Mouse (Mus musculus): ENCODE measurements around the gene Scly. TPM values are rescaled to one million over a fixed set of nuclear protein-coding genes. Genes with fewer than 3 reads are reported as not detected.

The Scly gene
- polyA plus RNA-seq, 1 experiment from 2014 or later: 14.2 TPM

DNA sequence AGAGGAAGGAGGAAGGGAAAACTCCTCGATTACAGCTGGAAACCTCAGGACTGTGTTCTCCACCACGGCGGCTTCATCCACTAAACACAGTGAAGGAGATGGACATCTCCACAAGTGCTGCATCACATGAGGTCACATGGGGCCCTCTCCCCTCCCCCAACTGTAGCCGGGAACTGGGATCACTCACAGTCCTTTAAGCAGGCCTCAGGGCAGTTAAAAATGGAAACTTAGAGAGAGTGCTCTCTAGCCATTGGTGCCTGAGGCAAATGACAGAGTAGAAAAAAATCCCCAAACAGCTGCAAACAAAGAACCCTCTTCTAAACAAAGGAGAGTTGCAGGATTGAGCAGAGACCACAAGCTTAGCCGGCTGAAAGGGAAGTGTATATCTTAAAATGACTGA, 15.1 kb downstream of the Scly start:
- ATAC-seq (ENCODE audit: insufficient read depth, low FRiP score, low TSS enrichment) (no peak), DNase-seq (ENCODE audit: low spot score) (no peak)
- H3K27me3 ChIP-seq (ENCODE audit: control insufficient read depth, insufficient read depth, low read length): no peaks in the 10 kb centered on the region
- no peaks in the 10 kb centered on the region for H3K9me3 ChIP-seq (ENCODE audit: control insufficient read depth, low read length)
- peaks cover 4% of the 10 kb centered on the region for H3K36me3 ChIP-seq (ENCODE audit: control insufficient read depth, insufficient read depth, low read length)
- H3K4me3 ChIP-seq (ENCODE audit: low read depth, low read length): no peak overlapping the region
- no peak overlapping the region for H3K9ac ChIP-seq (ENCODE audit: low read length)
- whole genome bisulfite sequencing: 60% methylated on average over 5 of the region's 5 CpGs
- H3K27ac ChIP-seq (ENCODE audit: low read depth, low read length): 0 out of 2 replicates have a peak overlapping the region, but pooled peaks have one; percentile 34
- no peak overlapping the region for H3K4me2 ChIP-seq (ENCODE audit: low read depth)
- no peaks in the 10 kb centered on the region for H3K4me1 ChIP-seq (ENCODE audit: control insufficient read depth, insufficient read depth, low read length)

DNA sequence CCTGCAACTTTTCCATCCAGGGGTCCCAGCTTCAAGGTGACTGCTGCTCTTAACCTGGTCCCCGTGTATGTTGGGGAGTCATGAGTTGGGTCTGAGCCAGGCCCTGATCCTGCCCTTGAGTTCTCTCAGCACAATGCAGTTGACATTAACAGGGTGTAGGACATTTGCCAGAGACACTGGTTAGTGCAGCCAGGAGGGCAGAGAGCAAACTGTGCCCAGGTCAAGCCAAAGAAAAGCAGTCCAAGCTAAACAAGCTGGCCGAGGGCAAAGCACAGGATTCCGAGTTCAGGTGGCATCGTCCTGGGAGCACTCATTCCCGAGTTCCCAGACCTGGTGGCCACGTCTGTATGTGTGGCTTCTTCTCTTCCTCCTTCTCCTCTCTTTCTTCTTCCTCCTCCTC, 19.5 kb downstream of the Scly start:
- ATAC-seq (ENCODE audit: insufficient read depth, low FRiP score, low TSS enrichment) (no peak), DNase-seq (ENCODE audit: low spot score) (no peak)
- H3K4me2 ChIP-seq (ENCODE audit: low read depth): no peak overlapping the region
- no peaks in the 10 kb centered on the region for H3K36me3 ChIP-seq (ENCODE audit: control insufficient read depth, insufficient read depth, low read length)
- H3K9ac ChIP-seq (ENCODE audit: low read length): no peak overlapping the region
- 86% methylated on average over 6 of the region's 6 CpGs for WGBS
- no peak overlapping the region for H3K4me3 ChIP-seq (ENCODE audit: low read depth, low read length)
- no peaks in the 10 kb centered on the region for H3K4me1 ChIP-seq (ENCODE audit: control insufficient read depth, insufficient read depth, low read length)
- H3K27me3 ChIP-seq (ENCODE audit: control insufficient read depth, insufficient read depth, low read length): no peaks in the 10 kb centered on the region
- H3K9me3 ChIP-seq (ENCODE audit: control insufficient read depth, low read length): no peaks in the 10 kb centered on the region
- H3K27ac ChIP-seq (ENCODE audit: low read depth, low read length): no peak overlapping the region

GRCm38 (mm10) chr1:91321760-91322438, 23.8 kb downstream of the Scly start, which contains the start of gene Espnl:
Gene Espnl (plus strand): TSS chr1:91322075.
- Histone ChIP-seq H3K36me3 (ENCODE audit: control insufficient read depth, insufficient read depth, low read length) (no peaks in the 10 kb centered on the region), H3K9me3 (ENCODE audit: control insufficient read depth, low read length) (no peaks in the 10 kb centered on the region), H3K4me3 (ENCODE audit: low read depth, low read length) (no peak within 1 kb of the TSS), H3K27me3 (ENCODE audit: control insufficient read depth, insufficient read depth, low read length) (no peaks in the 10 kb centered on the region), H3K4me2 (ENCODE audit: low read depth) (no peak within 1 kb of the TSS), H3K4me1 (ENCODE audit: control insufficient read depth, insufficient read depth, low read length) (no peaks in the 10 kb centered on the region), H3K27ac (ENCODE audit: low read depth, low read length) (no peak within 1 kb of the TSS), H3K9ac (ENCODE audit: low read length) (no peak within 1 kb of the TSS)
- WGBS: 84% methylated on average over 19 of the region's 19 CpGs
- ATAC-seq (ENCODE audit: insufficient read depth, low FRiP score, low TSS enrichment) (no peak), DNase-seq (ENCODE audit: low spot score) (no peak)

DNA sequence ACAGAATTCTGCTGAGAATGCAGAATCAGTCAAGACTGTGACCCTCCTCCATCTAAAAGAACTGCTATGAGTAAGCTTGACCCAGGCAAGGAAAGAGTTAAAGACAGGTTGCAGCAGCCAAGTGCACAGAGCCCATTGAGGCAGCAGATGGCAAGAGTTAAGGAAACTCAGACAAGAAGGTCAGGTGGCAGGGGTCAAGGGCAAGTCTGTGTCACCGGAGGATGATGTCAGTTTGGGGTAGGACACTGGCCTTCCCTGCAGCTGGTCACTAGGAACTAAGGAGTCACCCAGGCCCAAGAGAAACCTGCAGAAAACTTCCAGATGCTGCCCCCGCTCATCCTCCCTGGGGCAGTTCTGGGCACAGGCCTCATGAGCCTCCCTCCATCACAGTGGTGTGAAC, 26.5 kb downstream of the Scly start:
- Histone ChIP-seq H3K27ac (ENCODE audit: low read depth, low read length) (no peak overlapping the region), H3K4me1 (ENCODE audit: control insufficient read depth, insufficient read depth, low read length) (no peaks in the 10 kb centered on the region), H3K36me3 (ENCODE audit: control insufficient read depth, insufficient read depth, low read length) (no peaks in the 10 kb centered on the region), H3K4me2 (ENCODE audit: low read depth) (no peak overlapping the region), H3K9ac (ENCODE audit: low read length) (no peak overlapping the region), H3K9me3 (ENCODE audit: control insufficient read depth, low read length) (no peaks in the 10 kb centered on the region), H3K27me3 (ENCODE audit: control insufficient read depth, insufficient read depth, low read length) (no peaks in the 10 kb centered on the region), H3K4me3 (ENCODE audit: low read depth, low read length) (no peak overlapping the region)
- ATAC-seq (ENCODE audit: insufficient read depth, low FRiP score, low TSS enrichment) (no peak), DNase-seq (ENCODE audit: low spot score) (no peak)
- WGBS: 80% methylated on average over 2 of the region's 2 CpGs

- ATAC-seq (ENCODE audit: insufficient read depth, low FRiP score, low TSS enrichment): no peak
- no peaks in the 10 kb centered on the region for H3K27me3 ChIP-seq (ENCODE audit: control insufficient read depth, insufficient read depth, low read length)
- H3K36me3 ChIP-seq (ENCODE audit: control insufficient read depth, insufficient read depth, low read length): no peaks in the 10 kb centered on the region
- no peak for DNase-seq (ENCODE audit: low spot score)
- H3K9me3 ChIP-seq (ENCODE audit: control insufficient read depth, low read length): no peaks in the 10 kb centered on the region
- no peak overlapping the region for H3K9ac ChIP-seq (ENCODE audit: low read length)
- 88% methylated on average over 4 of the region's 4 CpGs for whole genome bisulfite sequencing
- no peak overlapping the region for H3K27ac ChIP-seq (ENCODE audit: low read depth, low read length)
- no peak overlapping the region for H3K4me2 ChIP-seq (ENCODE audit: low read depth)
- no peaks in the 10 kb centered on the region for H3K4me1 ChIP-seq (ENCODE audit: control insufficient read depth, insufficient read depth, low read length)
- no peak overlapping the region for H3K4me3 ChIP-seq (ENCODE audit: low read depth, low read length)
These were observed 27.4 kb downstream of the Scly start for GRCm38 (mm10) chr1:91325488-91326042.

GRCm38 (mm10) chr1:91332102-91332501, 34.0 kb downstream of the Scly start:
- H3K36me3 ChIP-seq (ENCODE audit: control insufficient read depth, insufficient read depth, low read length): no peaks in the 10 kb centered on the region
- no peaks in the 10 kb centered on the region for H3K27me3 ChIP-seq (ENCODE audit: control insufficient read depth, insufficient read depth, low read length)
- WGBS: 54% methylated on average over 4 of the region's 4 CpGs
- H3K4me3 ChIP-seq (ENCODE audit: low read depth, low read length): no peak overlapping the region
- H3K27ac ChIP-seq (ENCODE audit: low read depth, low read length): no peak overlapping the region
- no peak overlapping the region for H3K9ac ChIP-seq (ENCODE audit: low read length)
- H3K9me3 ChIP-seq (ENCODE audit: control insufficient read depth, low read length): no peaks in the 10 kb centered on the region
- H3K4me1 ChIP-seq (ENCODE audit: control insufficient read depth, insufficient read depth, low read length): no peaks in the 10 kb centered on the region
- ATAC-seq (ENCODE audit: insufficient read depth, low FRiP score, low TSS enrichment) (no peak), DNase-seq (ENCODE audit: low spot score) (no peak)
- no peak overlapping the region for H3K4me2 ChIP-seq (ENCODE audit: low read depth)

DNA sequence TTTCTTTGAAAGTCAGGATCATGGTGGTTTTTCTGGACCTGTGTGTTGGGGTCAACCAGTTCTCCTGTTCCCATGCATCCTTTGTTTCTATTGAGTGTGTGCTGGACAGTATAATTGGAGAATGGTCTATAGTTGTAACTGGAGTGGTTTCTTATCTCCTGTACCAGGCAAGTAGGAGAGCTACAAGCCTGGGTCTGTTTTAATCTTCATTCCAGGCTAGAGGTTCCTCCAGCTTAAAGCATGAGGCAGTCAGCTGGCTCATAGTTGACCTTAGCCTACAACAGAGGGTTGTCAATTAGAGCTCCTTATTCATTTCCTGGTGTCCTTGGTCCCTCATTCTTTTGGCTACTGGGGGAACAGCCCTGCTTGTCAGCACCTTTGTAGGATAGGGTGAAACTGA, 35.4 kb downstream of the Scly start:
- Histone ChIP-seq H3K4me1 (ENCODE audit: control insufficient read depth, insufficient read depth, low read length) (no peaks in the 10 kb centered on the region), H3K9me3 (ENCODE audit: control insufficient read depth, low read length) (no peaks in the 10 kb centered on the region), H3K4me3 (ENCODE audit: low read depth, low read length) (no peak overlapping the region), H3K36me3 (ENCODE audit: control insufficient read depth, insufficient read depth, low read length) (no peaks in the 10 kb centered on the region), H3K27me3 (ENCODE audit: control insufficient read depth, insufficient read depth, low read length) (no peaks in the 10 kb centered on the region), H3K4me2 (ENCODE audit: low read depth) (no peak overlapping the region), H3K27ac (ENCODE audit: low read depth, low read length) (no peak overlapping the region), H3K9ac (ENCODE audit: low read length) (no peak overlapping the region)
- ATAC-seq (ENCODE audit: insufficient read depth, low FRiP score, low TSS enrichment) (no peak), DNase-seq (ENCODE audit: low spot score) (no peak)

DNA sequence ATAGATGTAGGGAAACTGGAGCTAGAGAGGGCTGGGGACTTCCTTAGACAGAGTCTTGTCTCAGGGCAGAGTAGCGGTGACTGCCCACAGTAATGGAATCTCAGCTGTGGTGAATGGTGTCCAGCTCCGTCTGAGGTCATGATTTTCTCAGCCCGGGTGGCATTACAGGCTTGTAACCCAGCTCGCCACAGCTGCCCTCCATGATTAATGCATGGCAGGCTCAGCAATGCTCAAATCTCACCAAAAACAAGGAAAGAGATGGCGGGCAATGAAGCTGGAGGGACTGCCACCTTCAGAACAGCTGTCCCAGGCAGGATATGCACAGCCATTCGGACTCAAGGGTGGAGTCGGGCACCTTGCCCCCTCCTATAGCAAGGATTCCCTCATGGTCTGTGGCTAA, 39.2 kb downstream of the Scly start:
- H3K9me3 ChIP-seq (ENCODE audit: control insufficient read depth, low read length): no peaks in the 10 kb centered on the region
- ATAC-seq (ENCODE audit: insufficient read depth, low FRiP score, low TSS enrichment): no peak
- no peak overlapping the region for H3K27ac ChIP-seq (ENCODE audit: low read depth, low read length)
- no peak overlapping the region for H3K4me3 ChIP-seq (ENCODE audit: low read depth, low read length)
- DNase-seq (ENCODE audit: low spot score): no peak
- H3K36me3 ChIP-seq (ENCODE audit: control insufficient read depth, insufficient read depth, low read length): no peaks in the 10 kb centered on the region
- 90% methylated on average over 7 of the region's 7 CpGs for WGBS
- no peak overlapping the region for H3K4me2 ChIP-seq (ENCODE audit: low read depth)
- no peak overlapping the region for H3K9ac ChIP-seq (ENCODE audit: low read length)
- no peaks in the 10 kb centered on the region for H3K4me1 ChIP-seq (ENCODE audit: control insufficient read depth, insufficient read depth, low read length)
- H3K27me3 ChIP-seq (ENCODE audit: control insufficient read depth, insufficient read depth, low read length): no peaks in the 10 kb centered on the region

- H3K9ac ChIP-seq (ENCODE audit: low read length): no peak overlapping the region
- no peaks in the 10 kb centered on the region for H3K9me3 ChIP-seq (ENCODE audit: control insufficient read depth, low read length)
- H3K4me2 ChIP-seq (ENCODE audit: low read depth): no peak overlapping the region
- DNase-seq (ENCODE audit: low spot score) (no peak), ATAC-seq (ENCODE audit: insufficient read depth, low FRiP score, low TSS enrichment) (no peak)
- no peak overlapping the region for H3K4me3 ChIP-seq (ENCODE audit: low read depth, low read length)
- peaks cover 34% of the 10 kb centered on the region for H3K27me3 ChIP-seq (ENCODE audit: control insufficient read depth, insufficient read depth, low read length)
- no peaks in the 10 kb centered on the region for H3K36me3 ChIP-seq (ENCODE audit: control insufficient read depth, insufficient read depth, low read length)
- H3K4me1 ChIP-seq (ENCODE audit: control insufficient read depth, insufficient read depth, low read length): peaks cover 8% of the 10 kb centered on the region
- 70% methylated on average over 3 of the region's 3 CpGs for WGBS
- H3K27ac ChIP-seq (ENCODE audit: low read depth, low read length): no peak overlapping the region
These were observed 45.9 kb downstream of the Scly start for GRCm38 (mm10) chr1:91344001-91344400.
